Mouse (Mus musculus) MEL (cell line): Measurements from ENCODE around the gene Vsir. TPM values are rescaled to one million over a fixed set of nuclear protein-coding genes. Genes with fewer than 3 reads are reported as not detected.

Experiments used
- DNase-seq: peaks from one replicate; pipeline ENCODE4 v3.0.0; 2011; ENCODE audit warnings: low read depth, low spot score
- H3K27ac ChIP-seq: 2 replicates; pipeline ENCODE4 v1.5.1; 2012; ENCODE audit warnings: low read depth, mild to moderate bottlenecking, control low read depth, low read length, moderate library complexity; ENCODE audit not compliant: control insufficient read depth
- H3K27me3 ChIP-seq, 2 experiments: fragments of 150-350 bp in 1 of 2; sonication (generic) in 1 of 2; 2 replicates each; pipeline ENCODE4 v1.6.1; 2012; ENCODE audit warnings: low read length in 2 of 2, mild to moderate bottlenecking in 2 of 2, improper control_type of control experiment in 1 of 2, moderate library complexity in 1 of 2; ENCODE audit not compliant: insufficient read depth in 2 of 2, control insufficient read depth in 1 of 2
- H3K36me3 ChIP-seq, 2 experiments: 2 replicates each; pipeline ENCODE4 v1.6.1; 2012 to 2014; ENCODE audit warnings: low read length in 2 of 2, improper control_type of control experiment in 1 of 2, inconsistent platforms in 1 of 2, mild to moderate bottlenecking in 1 of 2; ENCODE audit not compliant: insufficient read depth in 2 of 2, control insufficient read depth in 1 of 2
- H3K4me1 ChIP-seq, 2 experiments: fragments of 150-350 bp in 1 of 2; sonication (generic) in 1 of 2; 2 replicates each; pipeline ENCODE4 v1.6.1; 2012; ENCODE audit warnings: low read length in 2 of 2, improper control_type of control experiment in 1 of 2, mild to moderate bottlenecking in 1 of 2; ENCODE audit not compliant: insufficient read depth in 2 of 2, control insufficient read depth in 1 of 2
- H3K4me3 ChIP-seq, 2 experiments: fragments of 150-350 bp in 1 of 2; sonication (generic) in 1 of 2; 2 replicates each; pipeline ENCODE4 v1.5.1; 2012; ENCODE audit warnings: low read depth in 2 of 2, low read length in 2 of 2, mild to moderate bottlenecking in 2 of 2, moderate library complexity in 2 of 2, control low read depth in 1 of 2, improper control_type of control experiment in 1 of 2; ENCODE audit not compliant: control insufficient read depth in 1 of 2, insufficient read depth in 1 of 2
- H3K79me2 ChIP-seq: 2 replicates; pipeline ENCODE4 v1.6.1; 2012; ENCODE audit warnings: mild to moderate bottlenecking, low read length, moderate library complexity; ENCODE audit not compliant: control insufficient read depth, poor library complexity, insufficient read depth
- H3K9ac ChIP-seq: 2 replicates; pipeline ENCODE4 v1.6.1; 2012; ENCODE audit warnings: low read depth, mild to moderate bottlenecking, control low read depth, low read length, moderate library complexity; ENCODE audit not compliant: control insufficient read depth, poor library complexity, severe bottlenecking
- H3K9me3 ChIP-seq: fragments of 150-350 bp; sonication (generic); replicated peaks from 2 replicates; pipeline ENCODE4 v1.6.1; 2012; ENCODE audit warnings: mild to moderate bottlenecking, low read length, improper control_type of control experiment, moderate library complexity; ENCODE audit not compliant: insufficient read depth
- BHLHE40 ChIP-seq: IDR thresholded peaks from 2 replicates; pipeline ENCODE4 v1.6.1; 2012; ENCODE audit warnings: low read depth, mild to moderate bottlenecking, inconsistent platforms, low read length, improper control_type of control experiment, borderline replicate concordance
- CHD2 ChIP-seq: IDR thresholded peaks from 2 replicates; pipeline ENCODE4 v1.6.1; 2011; ENCODE audit warnings: low read length, improper control_type of control experiment
- ELF1 ChIP-seq: IDR thresholded peaks from 2 replicates; pipeline ENCODE4 v1.6.1; 2014; ENCODE audit warnings: low read depth, mild to moderate bottlenecking, inconsistent platforms, low read length, improper control_type of control experiment, moderate library complexity
- GABPA ChIP-seq: IDR thresholded peaks from 2 replicates; pipeline ENCODE4 v1.6.1; 2012; ENCODE audit warnings: low read depth, mild to moderate bottlenecking, inconsistent platforms, low read length, improper control_type of control experiment, moderate library complexity
- GATA1 ChIP-seq: IDR thresholded peaks from 2 replicates; pipeline ENCODE4 v1.6.1; 2011; ENCODE audit warnings: low read depth, low read length, improper control_type of control experiment
- HCFC1 ChIP-seq: IDR thresholded peaks from 2 replicates; pipeline ENCODE4 v1.6.1; 2012; ENCODE audit warnings: low read depth, mild to moderate bottlenecking, inconsistent platforms, low read length, improper control_type of control experiment, moderate library complexity
- JUND ChIP-seq: IDR thresholded peaks from 2 replicates; pipeline ENCODE4 v1.6.1; 2011; ENCODE audit warnings: low read depth, mild to moderate bottlenecking, improper control_type of control experiment, low read length
- KAT2A ChIP-seq: conservative IDR thresholded peaks from 2 replicates; pipeline ENCODE4 v1.6.1; 2012; ENCODE audit warnings: low read depth, low read length, improper control_type of control experiment, inconsistent platforms
- MAZ ChIP-seq: IDR thresholded peaks from 2 replicates; pipeline ENCODE4 v1.6.1; 2012; ENCODE audit warnings: low read depth, mild to moderate bottlenecking, inconsistent platforms, low read length, improper control_type of control experiment
- MEF2A ChIP-seq: IDR thresholded peaks from 2 replicates; pipeline ENCODE4 v1.6.1; 2014; ENCODE audit warnings: low read depth, mild to moderate bottlenecking, inconsistent platforms, low read length, improper control_type of control experiment; ENCODE audit not compliant: poor library complexity, insufficient replicate concordance, severe bottlenecking; ENCODE audit errors: extremely low read depth
- MXI1 ChIP-seq: IDR thresholded peaks from 2 replicates; pipeline ENCODE4 v1.6.1; 2011; ENCODE audit warnings: mild to moderate bottlenecking, low read depth, low read length, improper control_type of control experiment
- POLR2AphosphoS2 ChIP-seq: IDR thresholded peaks from 2 replicates; pipeline ENCODE4 v1.6.1; 2011; ENCODE audit warnings: low read length, improper control_type of control experiment
- POLR2AphosphoS5 ChIP-seq: IDR thresholded peaks from 2 replicates; pipeline ENCODE4 v1.6.1; 2012; ENCODE audit warnings: low read depth, borderline replicate concordance, mild to moderate bottlenecking, inconsistent platforms, low read length, moderate library complexity, mixed read lengths
- RCOR1 ChIP-seq: IDR thresholded peaks from 2 replicates; pipeline ENCODE4 v1.6.1; 2012; ENCODE audit warnings: low read depth, mild to moderate bottlenecking, inconsistent platforms, low read length, improper control_type of control experiment
- SIN3A ChIP-seq: IDR thresholded peaks from 2 replicates; pipeline ENCODE4 v1.6.1; 2012; ENCODE audit warnings: low read length, improper control_type of control experiment, inconsistent platforms
- SMC3 ChIP-seq: IDR thresholded peaks from 2 replicates; pipeline ENCODE4 v1.6.1; 2011; ENCODE audit warnings: low read depth, low read length, improper control_type of control experiment
- TAL1 ChIP-seq: IDR thresholded peaks from 2 replicates; pipeline ENCODE4 v1.6.1; 2012; ENCODE audit warnings: mild to moderate bottlenecking, inconsistent platforms, low read length, moderate library complexity, mixed read lengths
- TBP ChIP-seq: IDR thresholded peaks from 2 replicates; pipeline ENCODE4 v1.8.0; 2011; ENCODE audit warnings: low read depth, low read length, improper control_type of control experiment
- TCF12 ChIP-seq: IDR thresholded peaks from 2 replicates; pipeline ENCODE4 v1.6.1; 2014; ENCODE audit warnings: low read depth, mild to moderate bottlenecking, inconsistent platforms, low read length, improper control_type of control experiment, moderate library complexity
- UBTF ChIP-seq: IDR thresholded peaks from 2 replicates; pipeline ENCODE4 v1.6.1; 2012; ENCODE audit warnings: low read depth, mild to moderate bottlenecking, inconsistent platforms, low read length, improper control_type of control experiment, moderate library complexity, borderline replicate concordance; ENCODE audit not compliant: insufficient read depth
- USF1 ChIP-seq: IDR thresholded peaks from 2 replicates; pipeline ENCODE4 v1.6.1; 2014; ENCODE audit warnings: low read depth, mild to moderate bottlenecking, inconsistent platforms, low read length, improper control_type of control experiment, moderate library complexity
- USF2 ChIP-seq, 2 experiments: IDR thresholded peaks; 2 replicates each; pipeline ENCODE4 v1.6.1; 2011 to 2012; ENCODE audit warnings: improper control_type of control experiment in 2 of 2, low read length in 2 of 2, borderline replicate concordance in 1 of 2, inconsistent platforms in 1 of 2, low read depth in 1 of 2, mild to moderate bottlenecking in 1 of 2; ENCODE audit not compliant: insufficient read depth in 1 of 2
- ZC3H11A ChIP-seq: IDR thresholded peaks from 2 replicates; pipeline ENCODE4 v1.6.1; 2012; ENCODE audit warnings: low read depth, mild to moderate bottlenecking, inconsistent platforms, low read length, improper control_type of control experiment
- ZKSCAN1 ChIP-seq: IDR thresholded peaks from 2 replicates; pipeline ENCODE4 v1.6.1; 2012; ENCODE audit warnings: low read depth, mild to moderate bottlenecking, inconsistent platforms, low read length, improper control_type of control experiment, moderate library complexity
- ZMIZ1 ChIP-seq: IDR thresholded peaks from 2 replicates; pipeline ENCODE4 v1.6.1; 2012; ENCODE audit warnings: low read depth, mild to moderate bottlenecking, inconsistent platforms, low read length, improper control_type of control experiment, moderate library complexity
- ZNF384 ChIP-seq: IDR thresholded peaks from 2 replicates; pipeline ENCODE4 v1.6.1; 2012; ENCODE audit warnings: low read depth, mild to moderate bottlenecking, inconsistent platforms, low read length, improper control_type of control experiment
- polyA plus RNA-seq, 2 experiments: library from polyadenylated mRNA; stranded (reverse) in 1 of 2; unstranded in 1 of 2; fragments of >175 nt in 1 of 2; fragments of >200 nt in 1 of 2; gene quantifications; 2 replicates each; pipeline versions ENCODE4 v1.2.1 to v1.2.4; 2012; ENCODE audit warnings: low replicate concordance in 2 of 2, low read depth in 1 of 2; ENCODE audit not compliant: insufficient read length in 2 of 2, insufficient read depth in 1 of 2, missing spikeins in 1 of 2
- total RNA-seq: library from RNA; depleted of rRNA; stranded (reverse); fragments of 300-350 nt; gene quantifications from 2 replicates; pipeline ENCODE4 v1.2.3, GENCODE M21; 2012

The Vsir gene
- total and polyA plus RNA-seq, 3 experiments, result 10.6 to 11.2 TPM; not detected in 1

- Histone ChIP-seq H3K4me1 (peaks cover 0 to 3% of the 10 kb centered on the region in 2 experiments; a peak in 1 of 4 replicates), H3K9me3 (no peaks in the 10 kb centered on the region), H3K4me3 (no peak overlapping the region), H3K36me3 (no peaks in the 10 kb centered on the region), H3K79me2 (no peaks in the 10 kb centered on the region), H3K27me3 (no peaks in the 10 kb centered on the region), H3K9ac (no peak overlapping the region)
- no peak for TF ChIP-seq MXI1
- TF ChIP-seq ZNF384, result no peak
- TF ChIP-seq TAL1, result no peak
- TF ChIP-seq ZMIZ1, result no peak
- no peak for TF ChIP-seq CHD2
- no peak for TF ChIP-seq BHLHE40
- TF ChIP-seq RCOR1, result no peak
- TF ChIP-seq UBTF, result no peak
- no peak for TF ChIP-seq HCFC1
- TF ChIP-seq SMC3, result no peak
- TF ChIP-seq, all 39 proteins: peak for 0
- no peak for DNase-seq
- no peak overlapping the region for H3K27ac ChIP-seq
Observed at GRCm38 (mm10) chr10:60400507-60401295, 54.0 kb downstream of the Vsir start.

- H3K4me1 ChIP-seq, result no peaks in the 10 kb centered on the region
- no peaks in the 10 kb centered on the region for H3K27me3 ChIP-seq
- DNase-seq, result no peak
- H3K27ac ChIP-seq, result no peak overlapping the region
- H3K36me3 ChIP-seq, result no peaks in the 10 kb centered on the region
- H3K9me3 ChIP-seq, result no peaks in the 10 kb centered on the region
- no peaks in the 10 kb centered on the region for H3K79me2 ChIP-seq
- no peak overlapping the region for H3K9ac ChIP-seq
- TF ChIP-seq SIN3A (no peak), USF1 (no peak), TCF12 (no peak), TAL1 (no peak), POLR2AphosphoS2 (no peak), KAT2A (no peak), MEF2A (no peak), JUND (no peak), ELF1 (no peak), UBTF (no peak), ZMIZ1 (no peak), ZC3H11A (no peak), MAZ (no peak), GATA1 (no peak), TBP (no peak), POLR2AphosphoS5 (no peak), ZKSCAN1 (no peak), USF2 (IDR thresholded peaks at IDR 0.05; ENCODE audit: borderline replicate concordance in 1 of 2, insufficient read depth in 1 of 2, low read depth in 1 of 2, low read length in 2 of 2) (no peak), GABPA (no peak)
- TF ChIP-seq, all 39 proteins: peak for 0
- no peak overlapping the region for H3K4me3 ChIP-seq
Observed at GRCm38 (mm10) chr10:60405460-60406177, 59.0 kb downstream of the Vsir start.
